Mouse (Mus musculus) hindbrain, embryonic 12.5 days (tissue): ENCODE measurements around the gene Slc16a13. TPM values are rescaled to one million over a fixed set of nuclear protein-coding genes. Genes with fewer than 3 reads are reported as not detected.

Source experiments
- ATAC-seq: fragments of 200-750 bp; cut with Nextera tagmentation; 2 replicates; pipeline ENCODE4 v1.8.0; 2017; ENCODE audit warnings: moderate TSS enrichment; ENCODE audit not compliant: low FRiP score
- H3K27ac ChIP-seq: fragments of 300-500 bp; sonication (generic); 2 replicates; pipeline ENCODE4 v1.5.1; 2016; ENCODE audit warnings: mild to moderate bottlenecking
- H3K27me3 ChIP-seq: fragments of 300-500 bp; sonication (generic); 2 replicates; pipeline ENCODE4 v1.6.1; 2016; ENCODE audit warnings: mild to moderate bottlenecking
- H3K36me3 ChIP-seq: fragments of 300-500 bp; sonication (generic); 2 replicates; pipeline ENCODE4 v1.6.1; 2016; ENCODE audit warnings: mild to moderate bottlenecking
- H3K4me1 ChIP-seq: fragments of 300-500 bp; sonication (generic); 2 replicates; pipeline ENCODE4 v1.6.1; 2016
- H3K4me2 ChIP-seq: fragments of 300-500 bp; sonication (generic); replicated peaks from 2 replicates; pipeline ENCODE4 v1.6.1; 2016; ENCODE audit warnings: mild to moderate bottlenecking
- H3K4me3 ChIP-seq: fragments of 300-500 bp; sonication (generic); 2 replicates; pipeline ENCODE4 v1.5.1; 2016; ENCODE audit warnings: mild to moderate bottlenecking
- H3K9ac ChIP-seq: fragments of 300-500 bp; sonication (generic); 2 replicates; pipeline ENCODE4 v1.6.1; 2016; ENCODE audit warnings: mild to moderate bottlenecking, moderate library complexity
- H3K9me3 ChIP-seq: fragments of 300-500 bp; sonication (generic); replicated peaks from 2 replicates; pipeline ENCODE4 v1.6.1; 2016; ENCODE audit warnings: mild to moderate bottlenecking
- WGBS: fragments of 180-500 bp; shearing (Covaris S2); methylation state at CpG from one replicate; pipeline ENCODE4 v1.1.7; 2016; 5-methylcytosine and 5-hydroxymethylcytosine counted together
- polyA plus RNA-seq: library from polyadenylated mRNA; unstranded; fragments of >200 nt; fragmentation: Nextera tagmentation; extraction: Ambion mirVana; gene quantifications from 2 replicates; pipeline ENCODE4 v1.2.1, GENCODE M21; 2016

The Slc16a13 gene
- polyA plus RNA-seq, 1 experiment from 2014 or later = 20.8 TPM

DNA sequence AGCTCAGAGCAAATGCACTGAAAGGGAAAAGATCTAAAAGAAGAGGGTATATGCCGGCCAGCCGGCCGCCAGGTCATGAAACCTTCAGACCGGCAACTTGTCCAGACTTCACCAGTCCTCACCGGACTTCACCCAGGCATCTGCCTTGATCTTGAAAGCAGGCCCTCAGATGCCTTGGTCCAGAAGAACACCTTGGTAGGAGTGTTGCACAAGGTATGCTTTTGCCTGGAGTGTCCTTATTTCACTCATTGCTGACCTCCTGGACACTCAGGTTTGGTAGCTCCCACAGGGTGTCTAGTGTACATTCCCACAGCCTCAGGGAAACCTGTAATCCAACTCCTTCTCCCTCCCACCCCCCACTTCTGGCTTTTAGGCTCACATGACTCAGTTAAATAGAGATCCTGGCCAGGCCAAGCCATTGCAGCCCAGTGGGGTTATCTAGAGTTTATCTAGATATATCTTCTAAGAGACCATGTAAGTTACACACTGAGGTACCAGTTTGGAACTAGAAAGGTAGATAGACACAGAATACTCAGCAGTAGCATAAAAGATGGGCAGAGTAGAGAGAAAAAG, 20.7 kb downstream of the Slc16a13 start:
- Histone ChIP-seq H3K4me1 (no peaks in the 10 kb centered on the region; the same call in 1 of the 2 replicates), H3K4me2 (no peak overlapping the region), H3K4me3 (no peak overlapping the region), H3K9ac (no peak overlapping the region), H3K27ac (no peak overlapping the region), H3K9me3 (no peaks in the 10 kb centered on the region), H3K36me3 (no peaks in the 10 kb centered on the region), H3K27me3 (no peaks in the 10 kb centered on the region)
- no peak for ATAC-seq
- 92% methylated on average over 5 of the region's 5 CpGs for WGBS

DNA sequence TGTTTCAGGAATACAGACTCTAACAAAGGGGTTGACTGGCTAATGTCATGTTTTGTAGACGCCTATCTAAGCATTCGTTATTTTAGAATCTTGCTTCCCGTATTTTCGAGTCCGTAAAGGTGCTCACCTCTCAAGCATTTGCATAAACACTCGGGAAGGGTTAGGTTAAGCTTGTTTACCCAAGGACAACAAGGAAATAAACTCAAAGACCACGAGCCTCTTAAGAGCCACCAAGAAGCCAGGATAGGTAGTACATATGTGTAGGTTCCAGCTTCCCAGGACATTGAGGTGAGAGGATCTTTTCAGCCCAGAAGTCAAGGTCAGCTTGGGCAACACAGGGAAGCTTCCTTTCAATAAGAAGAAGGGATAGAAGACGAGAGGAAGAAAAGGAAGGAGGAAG, 21.8 kb downstream of the Slc16a13 start:
- Histone ChIP-seq H3K27ac (no peak overlapping the region), H3K4me1 (no peaks in the 10 kb centered on the region; the same call in 1 of the 2 replicates), H3K4me3 (no peak overlapping the region), H3K36me3 (no peaks in the 10 kb centered on the region), H3K4me2 (no peak overlapping the region), H3K9me3 (no peaks in the 10 kb centered on the region), H3K27me3 (no peaks in the 10 kb centered on the region), H3K9ac (no peak overlapping the region)
- WGBS = 79% methylated on average over 8 of the region's 8 CpGs
- no peak for ATAC-seq

DNA sequence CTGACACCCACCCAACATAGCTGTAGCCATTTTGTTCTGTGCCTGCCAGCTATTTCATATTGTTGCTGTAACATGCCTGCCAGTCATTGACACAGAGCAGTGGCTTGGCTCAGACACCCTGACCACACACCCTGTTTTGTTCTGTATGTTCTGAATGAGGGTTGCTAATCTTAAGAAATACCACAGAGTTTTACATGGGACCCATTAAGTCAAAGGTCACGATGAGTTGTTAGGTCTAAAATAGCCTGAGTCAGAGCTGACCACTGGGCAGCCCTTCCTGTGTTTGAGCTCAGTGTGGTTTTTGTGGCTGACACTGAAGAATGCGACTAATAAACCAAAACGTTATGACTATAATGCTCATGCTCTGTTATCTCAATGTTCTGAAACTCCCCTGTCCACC, 22.5 kb downstream of the Slc16a13 start:
- no peak overlapping the region for H3K27ac ChIP-seq
- no peak overlapping the region for H3K9ac ChIP-seq
- H3K9me3 ChIP-seq = no peaks in the 10 kb centered on the region
- no peaks in the 10 kb centered on the region for H3K27me3 ChIP-seq
- no peak overlapping the region for H3K4me2 ChIP-seq
- no peaks in the 10 kb centered on the region for H3K36me3 ChIP-seq
- ATAC-seq = no peak
- no peaks in the 10 kb centered on the region; the same call in none of the 2 replicates for H3K4me1 ChIP-seq
- WGBS = 92% methylated on average over 3 of the region's 3 CpGs
- H3K4me3 ChIP-seq = no peak overlapping the region

DNA sequence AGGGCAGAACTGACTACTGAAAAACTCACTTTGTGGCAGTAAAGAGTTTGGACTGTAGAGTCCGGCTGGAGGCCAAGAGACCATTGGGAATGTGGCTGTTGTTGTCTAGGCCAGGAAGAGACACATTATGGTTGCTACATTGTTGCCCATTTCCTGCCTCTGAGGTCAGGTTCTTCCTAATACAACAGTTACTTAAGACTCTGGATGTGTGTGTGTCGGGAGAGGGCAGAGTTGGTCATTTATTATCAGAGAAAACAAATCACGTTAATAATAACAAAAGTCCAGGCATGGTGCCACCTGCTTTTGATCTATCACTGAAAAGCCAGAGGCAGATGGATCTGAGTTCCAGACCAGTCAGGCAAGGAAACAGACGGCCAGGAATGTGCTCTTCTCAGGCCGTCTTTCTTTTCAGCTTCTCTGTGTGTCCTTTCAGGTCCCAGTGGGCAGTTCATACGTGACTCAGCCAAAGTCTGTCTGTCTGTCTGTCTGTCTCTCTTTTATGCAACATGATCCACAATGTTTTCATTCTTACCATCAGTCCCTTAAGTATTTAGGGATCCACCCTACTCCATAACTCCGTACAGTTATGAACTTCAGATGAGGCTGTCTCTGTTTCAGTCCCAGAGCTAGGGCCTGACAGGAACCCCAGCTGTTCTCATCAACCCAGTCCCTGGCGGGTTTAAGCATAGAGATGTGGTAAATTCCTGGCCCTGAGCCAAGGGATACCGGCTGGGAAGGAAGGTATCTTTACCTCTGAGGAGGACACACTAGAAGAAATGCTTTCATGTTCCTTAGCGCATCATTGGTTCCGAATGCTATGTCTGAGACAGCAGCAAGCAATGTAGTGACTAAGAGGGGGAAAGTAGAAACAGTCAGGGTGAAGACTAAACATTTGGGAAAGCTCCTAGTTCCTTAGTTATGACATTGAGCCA, 27.2 kb downstream of the Slc16a13 start:
- no peak overlapping the region for H3K27ac ChIP-seq
- WGBS = 54% methylated on average over 11 of the region's 11 CpGs
- no peaks in the 10 kb centered on the region for H3K27me3 ChIP-seq
- no peak overlapping the region for H3K4me3 ChIP-seq
- no peak overlapping the region for H3K9ac ChIP-seq
- no peaks in the 10 kb centered on the region; the same call in 1 of the 2 replicates for H3K4me1 ChIP-seq
- ATAC-seq = no peak
- H3K9me3 ChIP-seq = no peaks in the 10 kb centered on the region
- H3K4me2 ChIP-seq = no peak overlapping the region
- H3K36me3 ChIP-seq = no peaks in the 10 kb centered on the region

DNA sequence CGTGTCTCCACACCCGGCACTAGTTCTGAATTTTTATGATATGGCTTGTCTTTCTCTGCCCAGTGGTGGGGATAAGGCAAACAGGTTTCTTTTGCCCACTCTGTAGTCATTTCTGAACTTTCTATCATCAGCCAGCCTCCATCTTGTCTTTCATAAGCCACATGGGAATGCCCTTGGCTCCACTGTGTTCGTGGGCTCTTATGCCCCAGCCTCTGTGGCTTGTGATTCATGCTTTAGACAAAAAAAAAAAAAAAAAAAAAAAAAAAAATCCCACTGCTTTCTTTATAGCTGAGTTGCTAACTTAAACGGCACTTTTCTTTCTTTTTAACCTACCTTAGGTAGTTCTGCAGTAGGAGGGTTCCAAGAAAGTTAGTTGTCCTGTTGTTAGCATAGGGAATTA, 28.7 kb downstream of the Slc16a13 start:
- ATAC-seq = no peak
- Histone ChIP-seq H3K27ac (no peak overlapping the region), H3K4me1 (no peaks in the 10 kb centered on the region; the same call in 1 of the 2 replicates), H3K4me3 (no peak overlapping the region), H3K27me3 (no peaks in the 10 kb centered on the region), H3K4me2 (no peak overlapping the region), H3K36me3 (no peaks in the 10 kb centered on the region), H3K9me3 (no peaks in the 10 kb centered on the region), H3K9ac (no peak overlapping the region)
- WGBS = 85% methylated on average over 4 of the region's 4 CpGs

DNA sequence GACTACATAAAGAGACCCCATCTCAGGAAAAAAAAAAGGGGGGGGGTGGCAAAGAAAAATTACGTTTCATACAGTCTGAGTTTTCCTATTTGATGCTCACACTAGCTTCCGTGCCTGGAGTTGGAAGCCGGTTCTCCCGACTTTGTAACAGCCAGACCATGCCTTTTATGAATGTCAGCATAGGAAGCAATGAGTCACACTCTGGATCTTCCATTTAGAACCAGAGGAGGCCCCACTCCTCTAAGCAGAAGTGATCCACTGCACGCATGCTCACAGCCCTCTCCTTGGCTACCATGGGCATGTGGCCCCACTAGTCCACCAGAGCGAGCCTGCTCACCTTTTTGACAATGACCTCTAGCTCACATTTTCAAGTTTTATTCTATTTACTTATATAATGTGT, 29.7 kb downstream of the Slc16a13 start:
- 81% methylated on average over 6 of the region's 6 CpGs for WGBS
- H3K27me3 ChIP-seq = no peaks in the 10 kb centered on the region
- ATAC-seq = no peak
- no peak overlapping the region for H3K9ac ChIP-seq
- no peak overlapping the region for H3K27ac ChIP-seq
- H3K4me1 ChIP-seq = no peaks in the 10 kb centered on the region; the same call in 1 of the 2 replicates
- H3K4me2 ChIP-seq = no peak overlapping the region
- H3K9me3 ChIP-seq = no peaks in the 10 kb centered on the region
- no peak overlapping the region for H3K4me3 ChIP-seq
- H3K36me3 ChIP-seq = no peaks in the 10 kb centered on the region

DNA sequence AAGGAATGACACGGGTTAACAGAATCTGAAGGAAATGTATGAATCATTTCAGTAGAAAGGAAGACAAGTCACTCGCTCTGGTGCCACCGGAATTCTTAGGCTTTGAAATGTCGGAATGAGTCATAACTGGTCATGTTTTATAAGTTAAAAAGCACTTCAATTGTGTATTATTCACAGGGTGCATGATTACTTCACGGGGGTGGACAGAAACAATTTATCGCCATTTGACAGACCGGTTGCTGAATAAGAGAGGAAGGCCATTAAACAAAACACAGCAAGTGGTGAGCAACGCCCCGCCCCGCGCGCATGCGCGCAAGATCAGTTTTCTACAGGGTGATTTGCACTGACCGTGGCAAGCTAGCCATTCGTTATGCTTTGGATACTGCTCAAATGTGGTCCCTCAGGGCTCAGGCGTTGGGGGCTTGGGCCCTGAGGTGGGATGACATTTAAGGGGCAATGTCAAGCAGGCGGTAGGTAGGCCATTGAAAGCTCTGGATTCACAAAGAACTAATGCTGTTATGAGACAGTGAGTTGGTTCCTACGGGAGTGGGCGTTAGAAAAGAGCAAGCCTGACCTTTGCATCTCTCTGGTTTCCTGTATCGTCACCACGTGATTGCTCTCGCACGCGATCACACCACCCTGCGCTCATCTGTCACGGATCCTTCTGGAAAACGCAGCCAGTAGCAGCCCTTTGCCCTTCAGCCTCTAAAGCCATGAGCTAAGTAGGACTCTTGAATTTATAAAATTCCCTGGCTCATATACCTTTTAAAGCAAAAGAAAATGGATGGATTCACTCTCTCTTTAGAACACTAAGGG, 31.3 kb downstream of the Slc16a13 start:
- no peaks in the 10 kb centered on the region for H3K27me3 ChIP-seq
- H3K4me1 ChIP-seq = no peaks in the 10 kb centered on the region; the same call in 1 of the 2 replicates
- 80% methylated on average over 28 of the region's 28 CpGs for WGBS
- H3K27ac ChIP-seq = no peak overlapping the region
- H3K4me2 ChIP-seq = no peak overlapping the region
- no peak overlapping the region for H3K9ac ChIP-seq
- no peaks in the 10 kb centered on the region for H3K36me3 ChIP-seq
- no peak overlapping the region for H3K4me3 ChIP-seq
- no peaks in the 10 kb centered on the region for H3K9me3 ChIP-seq
- no peak for ATAC-seq

DNA sequence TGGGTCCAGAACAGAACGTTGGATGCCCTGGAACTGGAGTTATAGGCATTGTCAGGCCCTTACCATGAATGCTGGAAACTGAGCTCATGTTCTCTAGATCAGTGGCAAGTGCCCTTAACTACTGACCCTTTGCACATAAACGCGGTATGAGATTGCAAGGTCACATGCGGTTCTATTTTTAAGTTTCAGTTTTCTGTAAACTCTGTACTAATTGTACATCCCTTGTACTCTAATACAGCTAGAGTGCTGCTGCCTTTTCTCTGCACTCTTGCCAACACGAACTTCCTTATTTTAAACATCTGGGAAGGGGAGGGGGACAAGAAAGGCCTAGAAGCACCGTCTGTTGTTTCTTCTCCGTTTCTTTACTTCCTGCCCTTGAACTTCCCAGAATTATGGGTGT, 35.7 kb downstream of the Slc16a13 start:
- H3K4me1 ChIP-seq = no peaks in the 10 kb centered on the region
- no peak overlapping the region for H3K4me2 ChIP-seq
- no peaks in the 10 kb centered on the region for H3K36me3 ChIP-seq
- H3K4me3 ChIP-seq = no peak overlapping the region
- H3K27ac ChIP-seq = no peak overlapping the region
- ATAC-seq = no peak
- WGBS = 78% methylated on average over 7 of the region's 7 CpGs
- H3K9ac ChIP-seq = no peak overlapping the region
- H3K9me3 ChIP-seq = no peaks in the 10 kb centered on the region
- H3K27me3 ChIP-seq = no peaks in the 10 kb centered on the region

DNA sequence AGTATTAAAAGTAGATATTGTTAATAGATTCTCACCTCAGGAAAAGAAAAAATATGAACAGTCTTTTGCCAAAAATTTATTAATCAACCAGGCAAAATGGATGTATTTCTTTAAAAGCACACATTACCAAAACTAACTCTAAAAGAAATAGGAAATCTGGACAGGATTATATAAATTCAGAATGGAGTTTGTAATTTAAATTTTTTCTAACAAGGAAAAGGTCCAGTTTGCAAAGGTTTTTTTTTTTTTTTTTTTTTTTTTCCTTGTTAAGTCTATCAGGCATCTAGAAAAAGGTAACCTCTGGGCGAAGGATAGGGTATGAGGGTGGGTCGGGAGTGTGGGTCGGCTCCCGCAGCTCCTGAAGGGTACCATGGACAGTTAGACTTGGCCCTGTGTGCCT, 40.4 kb downstream of the Slc16a13 start:
- ATAC-seq = no peak
- Histone ChIP-seq H3K27me3 (no peaks in the 10 kb centered on the region), H3K9me3 (no peaks in the 10 kb centered on the region; the same call in 1 of the 2 replicates), H3K27ac (no peak overlapping the region), H3K4me1 (no peaks in the 10 kb centered on the region), H3K4me3 (no peak overlapping the region), H3K4me2 (no peak overlapping the region), H3K9ac (no peak overlapping the region), H3K36me3 (no peaks in the 10 kb centered on the region)
- WGBS = 85% methylated on average over 4 of the region's 4 CpGs

DNA sequence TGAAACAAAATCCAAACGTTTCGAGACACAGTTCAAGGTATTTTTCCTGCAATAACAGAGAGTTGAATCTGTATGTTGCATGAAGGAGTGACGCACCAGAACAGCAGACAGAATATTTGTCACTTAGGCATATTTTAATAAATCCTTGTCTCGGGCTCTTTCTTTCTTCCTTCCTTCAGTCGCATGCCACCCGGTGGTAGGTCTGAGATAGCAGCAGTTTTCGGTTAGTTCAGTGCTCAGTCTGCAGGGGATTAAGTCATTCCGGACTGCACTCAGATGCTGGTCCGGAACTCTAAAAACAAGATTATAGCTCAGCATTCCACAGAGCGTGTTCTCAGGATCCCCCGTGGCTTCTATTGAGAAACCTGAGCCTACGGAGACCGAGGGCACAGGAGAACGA, 41.5 kb downstream of the Slc16a13 start:
- Histone ChIP-seq H3K9me3 (no peaks in the 10 kb centered on the region; the same call in 1 of the 2 replicates), H3K4me1 (no peaks in the 10 kb centered on the region), H3K4me2 (no peak overlapping the region), H3K9ac (no peak overlapping the region), H3K27ac (no peak overlapping the region), H3K36me3 (no peaks in the 10 kb centered on the region), H3K4me3 (no peak overlapping the region), H3K27me3 (no peaks in the 10 kb centered on the region)
- WGBS = 38% methylated on average over 14 of the region's 14 CpGs
- no peak for ATAC-seq

DNA sequence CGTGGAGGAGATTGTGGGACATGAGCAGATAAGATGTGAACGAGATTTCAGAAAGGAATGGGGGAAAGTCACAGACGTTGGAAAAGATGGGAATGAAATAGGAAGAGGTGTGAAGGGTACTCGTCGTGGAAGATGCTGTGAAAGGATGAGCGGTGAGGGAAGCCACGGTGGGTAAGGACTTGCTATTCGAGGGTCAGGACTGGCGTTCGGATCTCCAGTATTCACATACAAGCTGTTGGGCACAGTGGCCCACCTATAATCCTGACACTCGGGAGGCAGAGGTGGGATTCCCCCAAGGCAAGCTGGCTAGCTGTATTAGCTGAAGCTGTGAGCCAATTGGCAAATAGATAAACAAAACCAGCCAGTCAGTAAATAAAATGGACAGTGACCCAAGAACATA, 42.1 kb downstream of the Slc16a13 start:
- H3K4me1 ChIP-seq = no peaks in the 10 kb centered on the region
- WGBS = 84% methylated on average over 11 of the region's 11 CpGs
- H3K9ac ChIP-seq = no peak overlapping the region
- no peaks in the 10 kb centered on the region for H3K36me3 ChIP-seq
- no peaks in the 10 kb centered on the region for H3K27me3 ChIP-seq
- no peaks in the 10 kb centered on the region; the same call in 1 of the 2 replicates for H3K9me3 ChIP-seq
- H3K4me3 ChIP-seq = no peak overlapping the region
- ATAC-seq = no peak
- H3K27ac ChIP-seq = no peak overlapping the region
- H3K4me2 ChIP-seq = no peak overlapping the region

DNA sequence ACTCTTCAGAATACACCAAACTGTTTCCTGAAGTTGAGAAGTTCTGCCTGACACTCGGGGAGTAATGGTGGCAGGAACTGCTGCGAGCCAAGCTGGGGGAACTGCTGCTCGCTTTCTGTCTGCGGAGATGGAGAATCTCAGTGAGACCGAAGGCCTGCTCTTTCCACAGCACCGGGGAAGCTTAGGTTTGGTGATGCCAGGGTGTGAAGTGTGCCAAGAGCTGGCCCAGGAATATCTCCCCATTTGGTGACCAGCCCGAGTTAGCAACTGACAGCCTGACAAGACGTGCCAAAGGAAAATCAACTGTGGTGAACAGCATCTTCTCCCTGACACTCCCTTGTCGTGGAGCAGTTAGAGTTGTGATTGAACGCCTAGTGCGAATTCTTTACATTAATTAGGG, 42.6 kb downstream of the Slc16a13 start:
- Histone ChIP-seq H3K27ac (no peak overlapping the region), H3K9ac (no peak overlapping the region), H3K4me2 (no peak overlapping the region), H3K4me1 (no peaks in the 10 kb centered on the region), H3K4me3 (no peak overlapping the region), H3K9me3 (no peaks in the 10 kb centered on the region; the same call in 1 of the 2 replicates), H3K27me3 (no peaks in the 10 kb centered on the region), H3K36me3 (no peaks in the 10 kb centered on the region)
- no peak for ATAC-seq
- 90% methylated on average over 11 of the region's 11 CpGs for whole genome bisulfite sequencing
